Mouse (Mus musculus) forebrain, embryonic 16.5 days (tissue): ENCODE measurements at regions not wholly inside any gene's neighbourhood (a gene's known extent, or its start where the extent isn't known, plus 50 kb on each side); places are given as distances from the start of the nearest gene placed in this dataset.
A peak's percentile ranks its signal among the peaks of the same experiment; 100 is the strongest.

Experiments used
- ATAC-seq: fragments of 200-750 bp; cut with Nextera tagmentation; 2 replicates; pipeline ENCODE4 v1.8.0; 2017; ENCODE audit warnings: mild to moderate bottlenecking, moderate library complexity
- H3K27ac ChIP-seq: fragments of 300-500 bp; sonication (generic); 2 replicates; pipeline ENCODE4 v1.5.1; 2014; ENCODE audit warnings: low read length, control low read depth
- H3K27me3 ChIP-seq: fragments of 300-500 bp; sonication (generic); replicated peaks from 2 replicates; pipeline ENCODE4 v1.6.1; 2014; ENCODE audit warnings: low read length; ENCODE audit not compliant: control insufficient read depth, insufficient read depth
- H3K36me3 ChIP-seq: fragments of 300-500 bp; sonication (generic); 2 replicates; pipeline ENCODE4 v1.6.1; 2014; ENCODE audit not compliant: control insufficient read depth, insufficient read depth
- H3K4me1 ChIP-seq: fragments of 300-500 bp; sonication (generic); replicated peaks from 2 replicates; pipeline ENCODE4 v1.6.1; 2014; ENCODE audit warnings: low read length; ENCODE audit not compliant: control insufficient read depth, insufficient read depth
- H3K4me2 ChIP-seq: fragments of 300-500 bp; sonication (generic); 2 replicates; pipeline ENCODE4 v1.6.1; 2014; ENCODE audit warnings: mild to moderate bottlenecking, low read length, control low read depth
- H3K4me3 ChIP-seq: fragments of 300-500 bp; sonication (generic); replicated peaks from 2 replicates; pipeline ENCODE4 v1.5.1; 2014; ENCODE audit warnings: mild to moderate bottlenecking, low read length, control low read depth
- H3K9ac ChIP-seq: fragments of 300-500 bp; sonication (generic); replicated peaks from 2 replicates; pipeline ENCODE4 v1.6.1; 2014; ENCODE audit warnings: low read depth, low read length, control low read depth
- H3K9me3 ChIP-seq: fragments of 300-500 bp; sonication (generic); 2 replicates; pipeline ENCODE4 v1.6.1; 2016; ENCODE audit warnings: low read length; ENCODE audit not compliant: control insufficient read depth
- WGBS: fragments of 180-500 bp; shearing (Covaris S2); extraction: QIAGEN DNeasy Blood & Tissue Kit; methylation state at CpG from one replicate; pipeline ENCODE4 v1.1.7; 2014; 5-methylcytosine and 5-hydroxymethylcytosine counted together

DNA sequence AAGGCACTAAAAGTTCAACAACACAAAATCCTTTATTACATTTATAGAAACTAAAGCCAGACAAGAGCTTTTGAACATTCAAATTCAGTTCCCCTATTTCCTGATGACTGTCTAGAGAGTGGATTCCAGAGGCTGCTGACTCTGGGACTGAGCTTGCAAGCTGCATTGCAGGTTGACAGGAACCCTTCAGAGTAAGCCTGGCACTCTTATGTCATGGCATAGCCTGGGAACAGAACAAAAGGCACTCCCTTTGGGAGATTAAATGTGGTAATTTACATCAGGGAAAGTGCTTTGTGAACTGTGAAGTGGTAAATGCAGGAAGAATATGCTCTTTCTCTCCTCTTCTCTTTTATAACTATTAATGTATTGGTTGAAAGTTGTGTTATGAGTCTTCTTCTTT is 847.3 kb downstream of the Bcl11a start:
- no peak overlapping the region for H3K9ac ChIP-seq
- ATAC-seq = peak; percentile 75

GRCm38 (mm10) chr11:24943646-24944045 is 865.8 kb downstream of the Bcl11a start:
- H3K9ac ChIP-seq = no peak overlapping the region
- no peaks in the 10 kb centered on the region for H3K36me3 ChIP-seq
- no peaks in the 10 kb centered on the region for H3K27me3 ChIP-seq
- H3K4me2 ChIP-seq = no peak overlapping the region
- no peak for ATAC-seq
- no peaks in the 10 kb centered on the region for H3K9me3 ChIP-seq
- H3K27ac ChIP-seq = no peak overlapping the region
- no peaks in the 10 kb centered on the region for H3K4me1 ChIP-seq
- H3K4me3 ChIP-seq = no peak overlapping the region

More for the DNA sequence above, 847.3 kb downstream of the Bcl11a start:
- no peaks in the 10 kb centered on the region for H3K27me3 ChIP-seq
- no peak overlapping the region for H3K27ac ChIP-seq
- H3K9me3 ChIP-seq = no peaks in the 10 kb centered on the region
- H3K4me1 ChIP-seq = no peaks in the 10 kb centered on the region
- no peaks in the 10 kb centered on the region for H3K36me3 ChIP-seq
- no peak overlapping the region for H3K4me3 ChIP-seq
- H3K4me2 ChIP-seq = no peak overlapping the region

GRCm38 (mm10) chr11:24951161-24951560 is 873.3 kb downstream of the Bcl11a start:
- H3K27ac ChIP-seq = no peak overlapping the region
- ATAC-seq = no peak
- H3K4me3 ChIP-seq = no peak overlapping the region
- no peak overlapping the region for H3K4me2 ChIP-seq
- no peaks in the 10 kb centered on the region for H3K27me3 ChIP-seq
- H3K9me3 ChIP-seq = 0 out of 2 replicates have a peak, but pooled peaks cover 2% of the 10 kb centered on the region
- 55% methylated on average over 1 of the region's 1 CpGs for whole genome bisulfite sequencing
- no peak overlapping the region for H3K9ac ChIP-seq
- no peaks in the 10 kb centered on the region for H3K36me3 ChIP-seq
- H3K4me1 ChIP-seq = no peaks in the 10 kb centered on the region

- Histone ChIP-seq H3K9ac (no peak overlapping the region), H3K4me3 (no peak overlapping the region), H3K36me3 (no peaks in the 10 kb centered on the region), H3K9me3 (no peaks in the 10 kb centered on the region), H3K27ac (no peak overlapping the region), H3K4me1 (no peaks in the 10 kb centered on the region), H3K4me2 (no peak overlapping the region), H3K27me3 (no peaks in the 10 kb centered on the region)
- 80% methylated on average over 2 of the region's 2 CpGs for WGBS
- no peak for ATAC-seq
These were observed 894.5 kb downstream of the Bcl11a start for GRCm38 (mm10) chr11:24972359-24972758.

GRCm38 (mm10) chr11:24980193-24980665 is 902.4 kb downstream of the Bcl11a start:
- peak overlapping the region; percentile 9; the same call in 1 of the 2 replicates for H3K4me2 ChIP-seq
- ATAC-seq = peak; percentile 77
- no peak overlapping the region for H3K4me3 ChIP-seq
- no peaks in the 10 kb centered on the region for H3K9me3 ChIP-seq
- no peak overlapping the region for H3K9ac ChIP-seq
- H3K36me3 ChIP-seq = no peaks in the 10 kb centered on the region
- H3K27ac ChIP-seq = no peak overlapping the region
- H3K27me3 ChIP-seq = no peaks in the 10 kb centered on the region
- peaks cover 21% of the 10 kb centered on the region for H3K4me1 ChIP-seq
- 38% methylated on average over 9 of the region's 9 CpGs for WGBS

- whole genome bisulfite sequencing = 47% methylated on average over 10 of the region's 10 CpGs
These were observed 905.3 kb downstream of the Bcl11a start for GRCm38 (mm10) chr11:24983060-24983629.

GRCm38 (mm10) chr11:25005491-25005890 is 927.6 kb downstream of the Bcl11a start:
- H3K4me1 ChIP-seq = 0 out of 2 replicates have a peak, but pooled peaks cover 2% of the 10 kb centered on the region

More at GRCm38 (mm10) chr11:24983060-24983629, 905.3 kb downstream of the Bcl11a start:
- Histone ChIP-seq H3K4me2 (no peak overlapping the region), H3K36me3 (no peaks in the 10 kb centered on the region), H3K27me3 (no peaks in the 10 kb centered on the region), H3K9me3 (no peaks in the 10 kb centered on the region), H3K4me3 (no peak overlapping the region), H3K27ac (no peak overlapping the region), H3K4me1 (peaks cover 18% of the 10 kb centered on the region), H3K9ac (no peak overlapping the region)
- ATAC-seq = 0 out of 2 replicates have a peak, but pooled peaks have one; percentile 29

GRCm38 (mm10) chr11:25026786-25027185 is 948.9 kb downstream of the Bcl11a start:
- Histone ChIP-seq H3K9ac (no peak overlapping the region), H3K9me3 (no peaks in the 10 kb centered on the region), H3K4me2 (no peak overlapping the region), H3K4me3 (no peak overlapping the region), H3K27me3 (no peaks in the 10 kb centered on the region), H3K27ac (no peak overlapping the region), H3K36me3 (no peaks in the 10 kb centered on the region), H3K4me1 (peaks cover 2% of the 10 kb centered on the region; the same call in 1 of the 2 replicates)
- no peak for ATAC-seq
- WGBS = 32% methylated on average over 4 of the region's 4 CpGs

More at GRCm38 (mm10) chr11:25005491-25005890, 927.6 kb downstream of the Bcl11a start:
- Histone ChIP-seq H3K36me3 (no peaks in the 10 kb centered on the region), H3K9me3 (no peaks in the 10 kb centered on the region), H3K9ac (no peak overlapping the region), H3K27me3 (no peaks in the 10 kb centered on the region), H3K4me3 (no peak overlapping the region), H3K4me2 (no peak overlapping the region), H3K27ac (no peak overlapping the region)
- 18% methylated on average over 5 of the region's 5 CpGs for whole genome bisulfite sequencing
- ATAC-seq = no peak

- Histone ChIP-seq H3K4me3 (no peak overlapping the region), H3K4me1 (peaks cover 9% of the 10 kb centered on the region), H3K27me3 (no peaks in the 10 kb centered on the region), H3K27ac (no peak overlapping the region), H3K4me2 (no peak overlapping the region), H3K36me3 (no peaks in the 10 kb centered on the region), H3K9me3 (no peaks in the 10 kb centered on the region), H3K9ac (no peak overlapping the region)
- ATAC-seq = no peak
- WGBS = 51% methylated on average over 4 of the region's 4 CpGs
These were observed 963.1 kb downstream of the Bcl11a start for GRCm38 (mm10) chr11:25040983-25041382.

DNA sequence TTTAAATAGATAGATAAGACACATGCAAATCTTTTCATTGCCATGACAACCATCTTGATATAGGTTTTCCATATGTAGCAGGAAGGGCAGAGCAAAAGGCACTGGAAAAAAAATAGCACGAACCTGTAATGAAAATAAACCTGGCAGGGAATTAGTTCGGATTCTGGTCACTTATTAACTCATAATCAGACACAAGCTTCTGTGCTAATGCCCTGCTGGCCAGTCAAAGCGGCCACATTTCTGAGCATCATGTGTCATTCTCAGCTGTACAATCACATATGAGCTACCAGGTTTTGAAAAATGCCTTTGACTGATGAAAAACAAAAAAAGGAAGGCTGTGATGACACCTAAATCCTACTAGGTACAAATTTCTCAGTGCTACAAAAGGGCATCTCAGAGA is 964.9 kb downstream of the Bcl11a start:
- Histone ChIP-seq H3K4me3 (no peak overlapping the region), H3K9ac (no peak overlapping the region), H3K9me3 (no peaks in the 10 kb centered on the region), H3K27ac (no peak overlapping the region), H3K4me1 (peaks cover 9% of the 10 kb centered on the region), H3K4me2 (no peak overlapping the region), H3K36me3 (no peaks in the 10 kb centered on the region), H3K27me3 (no peaks in the 10 kb centered on the region)
- 79% methylated on average over 3 of the region's 3 CpGs for WGBS
- ATAC-seq = no peak
